Mouse (Mus musculus) CH12.LX (cell line): ENCODE measurements around the gene Pygl. TPM values are rescaled to one million over a fixed set of nuclear protein-coding genes. Genes with fewer than 3 reads are reported as not detected.

Experiments used
- DNase-seq: peaks from one replicate; pipeline ENCODE4 v3.0.0-alpha.2; 2013; ENCODE audit errors: extremely low read depth
- H3K27ac ChIP-seq: 2 replicates; pipeline ENCODE4 v1.5.1; 2012; ENCODE audit warnings: low read depth, mild to moderate bottlenecking, control low read depth, moderate library complexity; ENCODE audit not compliant: insufficient read depth
- H3K27me3 ChIP-seq: replicated peaks from 2 replicates; pipeline ENCODE3; 2012; ENCODE audit warnings: inconsistent platforms
- H3K36me3 ChIP-seq, 2 experiments: replicated peaks in 1 of 2; 2 replicates each; pipeline versions ENCODE3 to v1.6.1; 2012; ENCODE audit warnings: inconsistent platforms in 1 of 2, low read length in 1 of 2, mild to moderate bottlenecking in 1 of 2, mixed read lengths in 1 of 2, moderate library complexity in 1 of 2; ENCODE audit not compliant: control insufficient read depth in 1 of 2, insufficient read depth in 1 of 2
- H3K4me1 ChIP-seq, 2 experiments: 2 replicates each; pipeline ENCODE4 v1.6.1; 2012; ENCODE audit warnings: inconsistent platforms in 1 of 2, moderate library complexity in 1 of 2; ENCODE audit not compliant: insufficient read depth in 2 of 2, control insufficient read depth in 1 of 2
- H3K4me2 ChIP-seq: 2 replicates; pipeline ENCODE4 v1.6.1; 2012; ENCODE audit warnings: low read depth, mild to moderate bottlenecking, control low read depth; ENCODE audit not compliant: poor library complexity, insufficient read depth, severe bottlenecking
- H3K4me3 ChIP-seq, 3 experiments: fragments of 150-350 bp in 1 of 3; sonication (generic) in 1 of 3; replicated peaks in 1 of 3; 2 replicates each; pipeline versions ENCODE3 to v1.5.1; 2011 to 2012; ENCODE audit warnings: low read depth in 2 of 3, low read length in 2 of 3, mild to moderate bottlenecking in 2 of 3, moderate library complexity in 2 of 3, control low read depth in 1 of 3, improper control_type of control experiment in 1 of 3, inconsistent platforms in 1 of 3, mixed read lengths in 1 of 3; ENCODE audit not compliant: poor library complexity in 1 of 3
- H3K79me2 ChIP-seq: replicated peaks from 2 replicates; pipeline ENCODE4 v1.6.1; 2012; ENCODE audit warnings: mild to moderate bottlenecking, moderate library complexity; ENCODE audit not compliant: control insufficient read depth, poor library complexity, insufficient read depth, severe bottlenecking; ENCODE audit errors: extremely low read depth
- H3K9ac ChIP-seq: 2 replicates; pipeline ENCODE4 v1.6.1; 2012; ENCODE audit warnings: low read depth, mild to moderate bottlenecking, control low read depth, moderate library complexity; ENCODE audit not compliant: insufficient read depth
- H3K9me3 ChIP-seq: replicated peaks from 2 replicates; pipeline ENCODE3; 2012; ENCODE audit warnings: low read length, inconsistent platforms, mixed read lengths
- BHLHE40 ChIP-seq: IDR thresholded peaks from 2 replicates; pipeline ENCODE4 v1.6.1; 2011; ENCODE audit warnings: mild to moderate bottlenecking, low read depth, low read length, improper control_type of control experiment
- E2F4 ChIP-seq: IDR thresholded peaks from 2 replicates; pipeline ENCODE4 v1.6.1; 2011; ENCODE audit warnings: low read depth, low read length, improper control_type of control experiment; ENCODE audit not compliant: insufficient replicate concordance
- GABPA ChIP-seq: IDR thresholded peaks from 2 replicates; pipeline ENCODE4 v1.6.1; 2012; ENCODE audit warnings: low read depth, low read length, improper control_type of control experiment, inconsistent platforms; ENCODE audit not compliant: insufficient replicate concordance
- MAX ChIP-seq: IDR thresholded peaks from 2 replicates; pipeline ENCODE4 v1.6.1; 2011; ENCODE audit warnings: low read length, improper control_type of control experiment
- MEF2A ChIP-seq: IDR thresholded peaks from 2 replicates; pipeline ENCODE4 v1.6.1; 2014; ENCODE audit warnings: low read depth, mild to moderate bottlenecking, inconsistent platforms, low read length, improper control_type of control experiment, borderline replicate concordance
- MYC ChIP-seq: IDR thresholded peaks from 2 replicates; pipeline ENCODE4 v1.6.1; 2011; ENCODE audit warnings: low read depth, mild to moderate bottlenecking, improper control_type of control experiment, low read length
- NELFE ChIP-seq: IDR thresholded peaks from 2 replicates; pipeline ENCODE4 v1.6.1; 2011; ENCODE audit warnings: low read depth, low read length, improper control_type of control experiment
- NRF1 ChIP-seq: IDR thresholded peaks from 2 replicates; pipeline ENCODE4 v1.6.1; 2014; ENCODE audit warnings: low read depth, mild to moderate bottlenecking, inconsistent platforms, low read length, improper control_type of control experiment, moderate library complexity
- PAX5 ChIP-seq: IDR thresholded peaks from 2 replicates; pipeline ENCODE4 v1.6.1; 2012; ENCODE audit warnings: low read length, inconsistent platforms, mixed read lengths
- POLR2A ChIP-seq: IDR thresholded peaks from 2 replicates; pipeline ENCODE4 v1.6.1; 2011; ENCODE audit warnings: low read depth, mild to moderate bottlenecking, improper control_type of control experiment, low read length
- RAD21 ChIP-seq: IDR thresholded peaks from 2 replicates; pipeline ENCODE4 v1.6.1; 2011; ENCODE audit warnings: low read depth, mild to moderate bottlenecking, low read length, improper control_type of control experiment, moderate library complexity
- SIN3A ChIP-seq: IDR thresholded peaks from 2 replicates; pipeline ENCODE4 v1.6.1; 2012; ENCODE audit warnings: low read length, improper control_type of control experiment, inconsistent platforms
- SMC3 ChIP-seq: IDR thresholded peaks from 2 replicates; pipeline ENCODE4 v1.6.1; 2011; ENCODE audit warnings: low read depth, low read length, improper control_type of control experiment
- TBP ChIP-seq: conservative IDR thresholded peaks from 2 replicates; pipeline ENCODE4 v1.6.1; 2011; ENCODE audit warnings: low read depth, low read length, improper control_type of control experiment
- ZC3H11A ChIP-seq: IDR thresholded peaks from 2 replicates; pipeline ENCODE4 v1.6.1; 2012; ENCODE audit warnings: low read depth, mild to moderate bottlenecking, inconsistent platforms, low read length, improper control_type of control experiment
- ZKSCAN1 ChIP-seq: IDR thresholded peaks from 2 replicates; pipeline ENCODE4 v1.6.1; 2012; ENCODE audit warnings: low read depth, inconsistent platforms, low read length, improper control_type of control experiment, borderline replicate concordance
- ZNF384 ChIP-seq: IDR thresholded peaks from 2 replicates; pipeline ENCODE4 v1.6.1; 2012; ENCODE audit warnings: low read depth, low read length, improper control_type of control experiment, inconsistent platforms
- dilution Hi-C: fragments of 300-500 bp; cut with MboI; formaldehyde crosslinking; loops from 2 replicates; pipeline ENCODE4 v1.14.3; 2020; ENCODE audit warnings: low sequenced_read_pairs; ENCODE audit not compliant: extremely low pct_unique_long_range_greater_than_20kb, extremely low pct_ligation_motif_present
- in situ Hi-C: fragments of 300-500 bp; cut with MboI; formaldehyde crosslinking; loops from 3 replicates; pipeline ENCODE4 v1.14.3; 2019; ENCODE audit warnings: low sequenced_read_pairs, low pct_ligation_motif_present, low pct_unique_long_range_greater_than_20kb, mixed read lengths
- polyA plus RNA-seq: library from polyadenylated mRNA; unstranded; fragments of >175 nt; gene quantifications from 2 replicates; pipeline ENCODE4 v1.2.1, GENCODE M21; 2012; ENCODE audit warnings: low read depth; ENCODE audit not compliant: insufficient read length
- total RNA-seq, 2 experiments: library from RNA; depleted of rRNA; stranded (reverse); fragments of 300-350 nt in 1 of 2; fragments of >200 nt in 1 of 2; gene quantifications; 2 replicates each; pipeline ENCODE4 v1.2.3; 2012 to 2014

Gene Pygl
- total and polyA plus RNA-seq, 3 experiments, result 1.1 to 8.5 (median 3.1) TPM

DNA sequence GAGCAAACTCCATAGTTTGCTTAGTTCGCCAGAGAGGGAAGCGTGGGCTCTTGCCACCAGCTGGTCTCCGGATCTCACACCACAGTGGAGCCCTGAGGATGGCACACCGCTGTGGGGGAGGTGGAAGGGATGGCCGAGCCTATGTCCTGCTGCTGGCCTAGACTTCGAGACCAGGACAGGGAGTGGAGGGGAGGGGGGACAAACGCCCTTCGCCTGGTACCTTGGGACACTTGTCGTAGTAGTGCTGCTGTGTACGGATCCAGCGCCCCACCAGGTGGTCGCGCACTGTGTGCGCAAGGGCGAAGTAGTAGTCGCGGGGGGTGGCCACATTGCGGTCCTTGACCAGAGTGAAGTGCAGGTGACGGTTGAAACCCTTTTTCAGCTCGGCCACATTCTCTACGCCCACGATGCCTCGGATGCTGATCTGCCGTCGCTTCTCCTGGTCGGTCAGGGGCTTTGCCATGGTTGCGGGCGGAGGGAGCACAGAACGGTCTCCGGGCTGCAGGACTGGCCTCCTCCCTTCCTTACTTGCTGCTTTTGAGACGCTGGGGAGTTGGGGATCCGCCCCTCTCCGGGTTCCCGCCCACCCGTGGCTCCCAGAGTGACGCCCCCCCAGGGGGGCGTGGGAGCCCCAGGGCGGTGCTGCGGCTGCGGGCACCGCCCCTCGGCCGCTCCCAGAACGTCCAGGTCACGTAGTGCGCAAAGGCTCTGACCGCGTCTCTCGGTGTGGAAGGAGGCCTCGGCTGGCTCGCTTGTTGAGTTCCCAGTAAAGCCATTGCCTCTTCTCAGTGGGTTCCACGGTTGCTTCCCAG lies 4.0 kb downstream of the Pygl start:
- no peak overlapping the region for H3K27ac ChIP-seq
- H3K79me2 ChIP-seq, result no peaks in the 10 kb centered on the region
- no peak overlapping the region for H3K4me3 ChIP-seq
- no peaks in the 10 kb centered on the region for H3K27me3 ChIP-seq
- in situ Hi-C loops, result loop anchor here (25.0 kb wide), 1 partner anchor 685 kb away; no protein-coding TSS in a partner anchor
- TF ChIP-seq PAX5 (no peak), POLR2A (peak; percentile 18; the same call in 1 of the 2 replicates)
- no peak for DNase-seq
- peaks cover 0 to 8% of the 10 kb centered on the region in 2 experiments; a peak in 2 of 4 replicates for H3K4me1 ChIP-seq
- dilution Hi-C loops, result no loop called here
- H3K9me3 ChIP-seq, result no peaks in the 10 kb centered on the region
- no peak overlapping the region for H3K9ac ChIP-seq
- H3K4me2 ChIP-seq, result peak overlapping the region; percentile 39
- no peaks in the 10 kb centered on the region for H3K36me3 ChIP-seq

DNA sequence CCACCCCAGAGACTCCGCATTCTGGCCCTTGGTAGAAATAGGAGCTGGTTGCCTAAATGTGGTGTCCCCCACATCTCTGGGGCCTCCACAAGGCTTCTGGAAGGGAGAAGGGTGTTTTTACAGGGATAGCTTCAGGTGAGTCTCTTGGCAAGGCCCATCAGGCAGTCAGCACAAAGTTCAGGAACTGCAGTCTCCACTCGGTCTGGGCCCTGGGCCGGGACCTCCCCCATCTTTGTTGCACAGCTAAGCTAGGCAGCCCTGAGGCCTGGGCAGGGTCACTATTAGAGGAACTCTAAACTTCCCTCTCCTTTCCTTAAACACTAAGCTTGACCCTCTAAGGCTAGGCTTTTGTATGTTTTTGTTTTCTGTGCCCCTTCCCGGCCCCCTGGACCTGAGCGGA lies 4.6 kb downstream of the Pygl start:
- peaks cover under 1 to 12% of the 10 kb centered on the region in 2 experiments; a peak in 3 of 4 replicates for H3K4me1 ChIP-seq
- no peak for TF ChIP-seq SMC3
- no peak for TF ChIP-seq PAX5
- no peak for TF ChIP-seq ZNF384
- TF ChIP-seq SIN3A, result no peak
- TF ChIP-seq NELFE, result no peak
- no peak for TF ChIP-seq BHLHE40
- no peak for TF ChIP-seq TBP
- no peak for TF ChIP-seq MEF2A
- no peak for TF ChIP-seq GABPA
- no peak for TF ChIP-seq NRF1
- no peak for TF ChIP-seq RAD21
- no peak for TF ChIP-seq ZC3H11A
- TF ChIP-seq MYC, result no peak
- TF ChIP-seq ZKSCAN1, result no peak
- no peak for TF ChIP-seq MAX
- no peak for TF ChIP-seq E2F4
- TF ChIP-seq, all 38 proteins: peak for 0
- Histone ChIP-seq H3K27me3 (no peaks in the 10 kb centered on the region), H3K4me3 (no peak overlapping the region), H3K36me3 (no peaks in the 10 kb centered on the region), H3K9ac (no peak overlapping the region), H3K79me2 (no peaks in the 10 kb centered on the region), H3K27ac (no peak overlapping the region), H3K9me3 (no peaks in the 10 kb centered on the region), H3K4me2 (no peak overlapping the region)
- in situ Hi-C loops, result loop anchor here (25.0 kb wide), 1 partner anchor 686 kb away; no protein-coding TSS in a partner anchor
- DNase-seq, result no peak
- dilution Hi-C loops, result no loop called here
